ENCODE assay signal across 1 mouse cellular context in the genomic region with DNA sequence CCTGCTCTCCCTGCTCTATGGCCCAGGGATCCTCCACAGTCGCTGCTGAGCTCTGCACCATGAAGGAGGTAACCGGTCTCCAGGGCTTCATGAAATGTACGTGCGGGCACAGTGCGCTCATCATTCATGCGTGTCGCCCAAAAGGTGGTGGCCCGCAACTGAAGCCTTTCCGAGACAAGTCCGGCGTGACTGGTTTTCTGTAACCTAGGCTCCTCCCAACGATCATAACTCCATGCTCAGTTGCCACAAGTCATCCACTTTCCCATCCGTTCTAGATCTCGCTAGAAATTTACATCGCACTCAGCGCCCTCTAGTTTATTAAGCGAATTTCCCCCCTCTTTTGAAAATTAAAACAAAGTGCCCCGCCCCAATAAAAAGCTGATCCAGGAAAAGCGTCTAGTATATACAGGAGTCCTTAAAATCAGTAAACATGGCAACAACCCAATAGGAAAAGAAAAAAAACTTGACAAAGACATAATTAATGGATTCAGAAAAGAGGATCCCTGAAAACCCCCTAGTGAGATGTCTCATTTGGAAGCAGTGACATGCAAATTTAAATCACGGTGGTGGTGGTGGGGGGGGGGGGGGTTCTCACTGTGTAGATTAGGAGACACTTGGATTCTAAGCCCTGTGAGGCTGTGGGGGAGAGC.
A peak's percentile ranks its signal among the peaks of the same experiment; 100 is the strongest.
TF ChIP-seq lines count a peak whose summit lies in the region.

No protein-coding gene starts in this region.

TF ChIP-seq in CH12.LX, 34 proteins besides CTCF, POLR2A, EP300 and RAD21 (continued from another document):
- no peak for TF ChIP-seq GABPA (IDR thresholded peaks at IDR 0.05; ENCODE audit: insufficient replicate concordance, low read depth, low read length)
- no peak for TF ChIP-seq KAT2A (IDR thresholded peaks at IDR 0.05; ENCODE audit: insufficient replicate concordance, low read length)
- no peak for TF ChIP-seq ZC3H11A (IDR thresholded peaks at IDR 0.05; ENCODE audit: low read depth, low read length)
- no peak for TF ChIP-seq USF2 (conservative IDR thresholded peaks at IDR 0.05; ENCODE audit: low read depth, low read length)
- no peak for TF ChIP-seq TBP (conservative IDR thresholded peaks at IDR 0.05; ENCODE audit: low read depth, low read length)
- peak; percentile 9; the same call in 1 of the 2 replicates for TF ChIP-seq BHLHE40 (IDR thresholded peaks at IDR 0.05; ENCODE audit: low read depth, low read length)
- no peak for TF ChIP-seq JUN (IDR thresholded peaks at IDR 0.05; ENCODE audit: insufficient read depth, low read depth, low read length)
- TF ChIP-seq JUND (conservative IDR thresholded peaks at IDR 0.05; ENCODE audit: low read depth, low read length), result no peak
- TF ChIP-seq ETS1 (conservative IDR thresholded peaks at IDR 0.05; ENCODE audit: low read depth, low read length), result no peak
- TF ChIP-seq MYC (IDR thresholded peaks at IDR 0.05; ENCODE audit: low read depth, low read length), result 0 out of 2 replicates have a peak, but pooled peaks have one; percentile 32
- TF ChIP-seq CHD1 (IDR thresholded peaks at IDR 0.05; ENCODE audit: low read depth, low read length), result no peak
- TF ChIP-seq UBTF (IDR thresholded peaks at IDR 0.05; ENCODE audit: low read depth, low read length), result no peak
- peak; percentile 75; the same call in 1 of the 2 replicates for TF ChIP-seq SIN3A (IDR thresholded peaks at IDR 0.05; ENCODE audit: low read length)
- no peak for TF ChIP-seq E2F4 (IDR thresholded peaks at IDR 0.05; ENCODE audit: insufficient replicate concordance, low read depth, low read length)
- 0 out of 2 replicates have a peak, but pooled peaks have one; percentile 4 for TF ChIP-seq IRF4 (IDR thresholded peaks at IDR 0.05; ENCODE audit: low read depth, low read length)
- TF ChIP-seq MEF2A (IDR thresholded peaks at IDR 0.05; ENCODE audit: borderline replicate concordance, low read depth, low read length), result no peak
- no peak for TF ChIP-seq ELF1 (IDR thresholded peaks at IDR 0.05; ENCODE audit: low read depth, low read length)
- no peak for TF ChIP-seq POLR2AphosphoS2 (IDR thresholded peaks at IDR 0.05; ENCODE audit: low read depth, low read length)
- no peak for TF ChIP-seq USF1 (IDR thresholded peaks at IDR 0.05; ENCODE audit: low read depth, low read length)
- TF ChIP-seq NRF1 (IDR thresholded peaks at IDR 0.05; ENCODE audit: low read depth, low read length), result no peak
- TF ChIP-seq NELFE (IDR thresholded peaks at IDR 0.05; ENCODE audit: low read depth, low read length), result 0 out of 2 replicates have a peak, but pooled peaks have one; percentile 20
- TF ChIP-seq MAFK (IDR thresholded peaks at IDR 0.05; ENCODE audit: insufficient replicate concordance, low read length), result no peak
- TF ChIP-seq PAX5 (IDR thresholded peaks at IDR 0.05; ENCODE audit: low read length), result no peak
